ENCODE assay signal across 10 mouse cellular contexts in the genomic region with DNA sequence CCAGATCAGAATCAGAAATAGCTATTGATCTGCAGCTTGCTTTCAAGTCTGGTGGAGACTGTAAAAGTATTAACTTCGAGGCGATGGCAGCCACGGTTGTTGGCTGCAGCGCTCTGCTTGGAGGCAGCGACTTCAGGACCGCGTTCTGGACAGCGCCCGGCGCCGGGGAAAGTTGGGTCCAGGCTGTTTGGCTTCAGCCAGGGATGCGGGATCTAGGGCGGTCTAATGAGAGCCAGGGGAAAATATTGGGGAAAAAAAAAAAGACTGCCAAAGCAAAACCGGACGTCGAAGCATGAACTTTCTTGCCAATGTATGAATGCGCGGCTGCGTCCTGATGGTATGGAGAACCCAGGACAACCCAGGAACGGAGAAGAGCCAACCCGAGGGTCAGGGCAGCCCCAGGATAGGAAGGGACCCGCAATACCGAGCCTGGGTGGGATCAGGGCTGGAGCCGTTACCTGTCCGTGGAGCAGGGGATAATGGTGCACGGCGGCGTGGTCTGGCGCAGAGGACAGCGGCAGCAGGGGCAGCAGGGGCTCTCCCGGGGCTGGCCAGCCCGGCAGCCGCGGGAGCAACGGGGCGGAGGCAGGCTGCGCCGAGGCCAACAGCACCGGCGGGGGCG. TPM values are rescaled to one million over a fixed set of nuclear protein-coding genes. Genes with fewer than 3 reads are reported as not detected.
DNase-seq lines count a peak whose midpoint lies in the region; ATAC-seq lines count a peak whose summit lies in the region.
"Had no signal": no experiment of that assay in that cellular context is flagged by ENCODE, and none has a peak within 500 bp of the region (broad histone marks: within the 10 kb centered on the region; RNA-seq: fewer than 3 reads in every experiment).

No protein-coding gene starts in this region.

- no peaks in the 10 kb centered on the region for H3K36me3 ChIP-seq in forebrain, embryonic 16.5 days (ENCODE audit: control insufficient read depth, insufficient read depth)
- H3K36me3 ChIP-seq in liver, embryonic 15.5 days (replicated peaks) = no peaks in the 10 kb centered on the region

- H3K27ac ChIP-seq in forebrain, embryonic 16.5 days (ENCODE audit: low read length) = no peak overlapping the region
- H3K27ac ChIP-seq in liver, embryonic 15.5 days (replicated peaks) = no peak overlapping the region
- H3K27ac ChIP-seq: heart, adult 2 months had no signal

- peak overlapping the region; percentile 66 for H3K4me3 ChIP-seq in forebrain, embryonic 16.5 days (replicated peaks; ENCODE audit: low read length)
- no peak overlapping the region; the same call in 1 of the 2 replicates for H3K4me3 ChIP-seq in liver, embryonic 15.5 days (replicated peaks)
- H3K4me3 ChIP-seq: heart, adult 2 months had no signal

- peaks cover 25% of the 10 kb centered on the region for H3K4me1 ChIP-seq in forebrain, embryonic 16.5 days (replicated peaks; ENCODE audit: control insufficient read depth, insufficient read depth, low read length)
- no peaks in the 10 kb centered on the region for H3K4me1 ChIP-seq in liver, embryonic 15.5 days (replicated peaks)

- no peaks in the 10 kb centered on the region for H3K9me3 ChIP-seq in forebrain, embryonic 16.5 days (ENCODE audit: control insufficient read depth, low read length)
- no peaks in the 10 kb centered on the region for H3K9me3 ChIP-seq in liver, embryonic 15.5 days (replicated peaks)

- under 1% methylated on average over 41 of the region's 41 CpGs for WGBS in forebrain, embryonic 16.5 days
- 3% methylated on average over 40 of the region's 41 CpGs for WGBS in liver, embryonic 15.5 days (ENCODE audit: insufficient replicate concordance)

- peaks cover 4% of the 10 kb centered on the region for H3K27me3 ChIP-seq in forebrain, embryonic 16.5 days (replicated peaks; ENCODE audit: control insufficient read depth, insufficient read depth, low read length)
- peaks cover 51% of the 10 kb centered on the region for H3K27me3 ChIP-seq in liver, embryonic 15.5 days

- H3K9ac ChIP-seq in forebrain, embryonic 16.5 days (replicated peaks; ENCODE audit: low read depth, low read length) = peak overlapping the region; percentile 64
- H3K9ac ChIP-seq in liver, embryonic 15.5 days = no peak overlapping the region

- peak; percentile 17 to 45 for DNase-seq in layer of hippocampus, postnatal 25 days (ENCODE audit: extremely low spot score in 1 of 2, low spot score in 1 of 2)
- DNase-seq in layer of hippocampus, adult 9-10 months (ENCODE audit: low spot score) = no peak
- peak; percentile 18 to 35 for DNase-seq in cerebellum, adult 18-20 months
- peak; percentile 44 for DNase-seq in kidney, adult 18-20 months
- DNase-seq in retina, postnatal 1 day = peak; percentile 65
- no peak for DNase-seq in spleen, postnatal 36 days (ENCODE audit: low spot score in 2 of 2)

- H3K4me2 ChIP-seq in forebrain, embryonic 16.5 days (ENCODE audit: low read length) = peak overlapping the region; percentile 98
- peak overlapping the region; percentile 43 for H3K4me2 ChIP-seq in liver, embryonic 15.5 days

- ATAC-seq in forebrain, embryonic 16.5 days = peak; percentile 24
- no peak for ATAC-seq in liver, embryonic 15.5 days (ENCODE audit: insufficient read depth)

RNA-seq across cellular contexts. Expression of a gene that starts 0.6 kb away (rescaled TPM):
- 10 to 100 TPM; 10.6 to 13.8 TPM for total RNA-seq in layer of hippocampus, postnatal 25 days (2021)
- polyA plus RNA-seq in forebrain, embryonic 16.5 days (2015; fragmentation: Nextera tagmentation; extraction: Ambion mirVana) = 8.2 and 11.2 TPM in 2 replicates
- polyA plus RNA-seq in liver, embryonic 15.5 days (2015; fragmentation: Nextera tagmentation; extraction: Ambion mirVana) = not detected in 2 replicates
- total RNA-seq: heart, adult 2 months; MEL had no signal
- polyA plus RNA-seq: heart, adult 2 months had no signal

Comparison
In these comparisons a context has a peak if more than half of its experiments do, and no peak if none do; other contexts are left out.
1. DNase-seq: peak in layer of hippocampus, postnatal 25 days (2 of 2), cerebellum, adult 18-20 months (2 of 2), kidney, adult 18-20 months (single experiment) and retina, postnatal 1 day (single experiment); none in layer of hippocampus, adult 9-10 months (single experiment) and spleen, postnatal 36 days (0 of 2).